Comparison of ENCODE assay signal across 8 mouse cellular contexts in the genomic region with DNA sequence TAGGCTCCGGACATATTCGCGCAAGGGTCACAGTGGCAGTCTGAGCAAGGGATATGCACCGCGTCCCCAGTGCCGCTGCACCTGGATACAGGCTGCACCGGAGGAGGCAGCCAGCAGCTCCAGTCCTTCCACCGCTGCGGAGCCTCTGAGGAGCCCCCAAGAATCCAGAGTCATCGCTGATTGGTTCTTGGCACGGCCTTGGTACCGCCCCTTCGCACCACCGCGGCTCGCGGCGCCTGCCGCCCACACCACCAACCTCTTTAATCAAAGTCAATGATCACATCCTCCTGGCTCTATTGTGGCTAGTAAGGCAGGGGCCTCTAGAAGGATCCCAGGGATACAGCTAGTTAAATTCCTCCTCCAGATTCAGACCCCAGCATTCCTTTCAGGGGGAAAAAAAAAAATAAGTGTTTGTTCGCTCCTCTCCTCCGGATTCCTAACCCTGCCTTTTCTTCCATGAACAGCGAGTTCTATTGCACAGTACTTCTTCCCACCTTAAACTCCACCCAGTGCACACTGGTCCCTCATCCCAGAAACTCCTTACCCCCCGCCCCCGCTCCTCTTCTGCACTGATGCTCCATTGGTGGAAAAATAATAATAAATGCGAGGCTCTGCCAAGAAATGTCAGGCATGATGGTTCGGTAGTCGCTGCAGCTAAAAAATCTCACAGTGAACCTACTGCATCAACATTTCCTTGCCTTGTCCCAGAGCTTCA. TPM values are rescaled to one million over a fixed set of nuclear protein-coding genes. Genes with fewer than 3 reads are reported as not detected.
DNase-seq lines count a peak whose midpoint lies in the region; ATAC-seq and TF ChIP-seq lines count a peak whose summit lies in the region.

No protein-coding gene starts in this region.

- H3K27me3 ChIP-seq in lung, embryonic 15.5 days: peaks cover 72% of the 10 kb centered on the region
- peaks cover 73% of the 10 kb centered on the region for H3K27me3 ChIP-seq in heart, postnatal 0 days (ENCODE audit: control insufficient read depth, insufficient read depth, low read length)
- H3K27me3 ChIP-seq in neural tube, embryonic 12.5 days (replicated peaks): peaks cover 50% of the 10 kb centered on the region

- H3K27ac ChIP-seq in lung, embryonic 15.5 days: no peak overlapping the region
- H3K27ac ChIP-seq in heart, postnatal 0 days (ENCODE audit: low read depth): no peak overlapping the region
- no peak overlapping the region for H3K27ac ChIP-seq in neural tube, embryonic 12.5 days

- DNase-seq in lung, postnatal 14 days: no peak
- DNase-seq in embryo, embryonic 10 days (ENCODE audit: low spot score): peak; percentile 90
- DNase-seq in heart, postnatal 0 days (ENCODE audit: low spot score): no peak
- peak; percentile 54 to 71 for DNase-seq in left cerebral cortex, postnatal 10 days (ENCODE audit: extremely low spot score in 1 of 2, low spot score in 2 of 2)
- DNase-seq in gastrocnemius, postnatal 10 days: no peak

- no peak for TF ChIP-seq EP300 in heart, postnatal 0 days (IDR thresholded peaks at IDR 0.05; ENCODE audit: low read depth)

- H3K4me3 ChIP-seq in lung, embryonic 15.5 days: peak overlapping the region; percentile 37
- H3K4me3 ChIP-seq in heart, postnatal 0 days (ENCODE audit: low read depth, low read length): peak overlapping the region; percentile 42
- peak overlapping the region; percentile 53 for H3K4me3 ChIP-seq in neural tube, embryonic 12.5 days

- 2% methylated on average over 27 of the region's 27 CpGs for WGBS in lung, embryonic 15.5 days
- 1% methylated on average over 26 of the region's 27 CpGs for WGBS in heart, postnatal 0 days
- 2% methylated on average over 27 of the region's 27 CpGs for WGBS in neural tube, embryonic 12.5 days

- no peak for TF ChIP-seq CTCF in heart, postnatal 0 days (IDR thresholded peaks at IDR 0.05; ENCODE audit: low read depth)

- H3K4me1 ChIP-seq in lung, embryonic 15.5 days: peaks cover 37% of the 10 kb centered on the region
- peaks cover 19% of the 10 kb centered on the region for H3K4me1 ChIP-seq in heart, postnatal 0 days (ENCODE audit: control insufficient read depth, insufficient read depth)
- H3K4me1 ChIP-seq in neural tube, embryonic 12.5 days: peaks cover 17% of the 10 kb centered on the region

- no peak overlapping the region for H3K9ac ChIP-seq in lung, embryonic 15.5 days
- no peak overlapping the region for H3K9ac ChIP-seq in heart, postnatal 0 days (replicated peaks; ENCODE audit: low read depth, low read length)
- H3K9ac ChIP-seq in neural tube, embryonic 12.5 days: peak overlapping the region; percentile 36

- peak; percentile 72; the same call in 1 of the 2 replicates for ATAC-seq in lung, embryonic 15.5 days (ENCODE audit: borderline replicate concordance, extremely low read depth, low FRiP score, low TSS enrichment)
- no peak for ATAC-seq in heart, postnatal 0 days (ENCODE audit: insufficient read depth, low read depth)
- peak; percentile 90 for ATAC-seq in neural tube, embryonic 12.5 days (ENCODE audit: low FRiP score, low read depth)
- ATAC-seq in megakaryocyte-erythroid progenitor cell, adult 5-6 weeks (replicated peaks; ENCODE audit: low FRiP score, low TSS enrichment, poor library complexity, severe bottlenecking): no peak

- H3K36me3 ChIP-seq in lung, embryonic 15.5 days: no peaks in the 10 kb centered on the region
- no peaks in the 10 kb centered on the region for H3K36me3 ChIP-seq in heart, postnatal 0 days (replicated peaks; ENCODE audit: control insufficient read depth, insufficient read depth, low read length)
- no peaks in the 10 kb centered on the region for H3K36me3 ChIP-seq in neural tube, embryonic 12.5 days

- H3K9me3 ChIP-seq in lung, embryonic 15.5 days: no peaks in the 10 kb centered on the region
- no peaks in the 10 kb centered on the region for H3K9me3 ChIP-seq in heart, postnatal 0 days (replicated peaks; ENCODE audit: control insufficient read depth, low read length)
- H3K9me3 ChIP-seq in neural tube, embryonic 12.5 days: no peaks in the 10 kb centered on the region

- H3K4me2 ChIP-seq in lung, embryonic 15.5 days: peak overlapping the region; percentile 68
- H3K4me2 ChIP-seq in heart, postnatal 0 days (ENCODE audit: low read depth, low read length): peak overlapping the region; percentile 69
- peak overlapping the region; percentile 84 for H3K4me2 ChIP-seq in neural tube, embryonic 12.5 days (replicated peaks)

- intact Hi-C loops in left cerebral cortex, postnatal 10 days (cut with DNase I): loop anchor here (5.0 kb wide), 2 partner anchors 56 to 84 kb away; no protein-coding TSS in a partner anchor

RNA-seq across cellular contexts. Expression of gene Kcna1, which starts 0.4 kb away (rescaled TPM):
- 0.34 and 0.35 TPM in 2 replicates for polyA plus RNA-seq in lung, embryonic 15.5 days (2015; fragmentation: Nextera tagmentation; extraction: Ambion mirVana)
- not detected in 2 replicates for total RNA-seq in heart, postnatal 0 days (2014; rRNA removed; ENCODE audit: low replicate concordance)
- polyA plus RNA-seq in heart, postnatal 0 days (2015; fragmentation: Nextera tagmentation; extraction: Ambion mirVana): 0.04 and 0.07 TPM in 2 replicates
- 10 to 100 TPM; 36.3 to 40.1 TPM for total RNA-seq in left cerebral cortex, postnatal 10 days (2021)
- polyA plus RNA-seq in neural tube, embryonic 12.5 days (2016; fragmentation: Nextera tagmentation; extraction: Ambion mirVana): 3.5 and 5.6 TPM in 2 replicates
- 1 to 10 TPM; 6.3 to 7.9 TPM for total RNA-seq in gastrocnemius, postnatal 10 days (2021)
- not detected in 2 replicates for total RNA-seq in megakaryocyte-erythroid progenitor cell, adult 5-6 weeks (2014; fragmentation: Nextera tagmentation)
- total RNA-seq in megakaryocyte-erythroid progenitor cell, adult 5-6 weeks (2017): not detected in 2 replicates

Comparison
In these comparisons a context has a peak if more than half of its experiments do, and no peak if none do; other contexts are left out.
1. ATAC-seq: peak in lung, embryonic 15.5 days (single experiment) and neural tube, embryonic 12.5 days (single experiment); none in heart, postnatal 0 days (single experiment) and megakaryocyte-erythroid progenitor cell, adult 5-6 weeks (single experiment).
2. DNase-seq: peak in embryo, embryonic 10 days (single experiment) and left cerebral cortex, postnatal 10 days (2 of 2); none in lung, postnatal 14 days (single experiment), heart, postnatal 0 days (single experiment) and gastrocnemius, postnatal 10 days (single experiment).
3. RNA of gene Kcna1, which starts 0.4 kb away (total RNA-seq): 36.3 to 40.1 TPM in left cerebral cortex, postnatal 10 days; 6.3 to 7.9 TPM in gastrocnemius, postnatal 10 days, not detected in heart, postnatal 0 days and not detected in megakaryocyte-erythroid progenitor cell, adult 5-6 weeks; every median in the first group is over 4 times any median in the second.
4. Peak in every context shown above with its lines, with median percentiles within 50 percentile points of each other: H3K4me2 ChIP-seq and H3K4me3 ChIP-seq.